Mouse (Mus musculus): ENCODE data around the gene Gng3.

DNA sequence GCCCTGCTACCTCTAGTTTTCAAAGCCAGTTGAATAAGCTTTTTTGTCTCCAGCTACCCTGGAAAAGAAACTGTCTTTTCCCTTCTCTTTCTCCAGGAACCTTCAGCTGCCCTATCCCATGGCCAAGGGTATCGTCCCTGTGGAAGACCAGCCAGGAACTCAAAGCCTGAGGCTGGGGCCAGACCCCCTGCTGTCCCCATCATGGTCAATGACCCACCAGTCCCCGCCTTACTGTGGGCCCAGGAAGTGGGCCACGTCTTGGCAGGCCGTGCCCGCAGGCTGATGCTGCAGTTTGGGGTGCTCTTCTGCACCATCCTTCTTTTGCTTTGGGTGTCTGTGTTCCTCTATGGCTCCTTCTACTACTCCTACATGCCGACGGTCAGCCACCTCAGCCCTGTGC is 2.0 kb upstream of the Gng3 start:
- TF ChIP-seq CTCF (conservative IDR thresholded peaks at IDR 0.05; ENCODE audit: insufficient read depth, insufficient read length, low read depth, low read length) = no peak
- no peak for TF ChIP-seq POLR2A (IDR thresholded peaks at IDR 0.05; ENCODE audit: low read depth, low read length)

Data from kidney, adult 2 months (tissue).